Mouse (Mus musculus) spleen, postnatal 36 days (tissue): ENCODE data around the gene Slc25a44.
"Not testable (repeated sequence)": the region's sequence is repeated elsewhere in the genome, so short reads cannot be mapped to it uniquely, and the experiment has no call there.

ENCODE experiments used
- DNase-seq, 2 experiments: peaks; one replicate each; pipeline ENCODE4 v3.0.0; 2022; ENCODE audit warnings: low spot score in 2 of 2, mixed read lengths in 1 of 2

Slc25a44 gene

DNA sequence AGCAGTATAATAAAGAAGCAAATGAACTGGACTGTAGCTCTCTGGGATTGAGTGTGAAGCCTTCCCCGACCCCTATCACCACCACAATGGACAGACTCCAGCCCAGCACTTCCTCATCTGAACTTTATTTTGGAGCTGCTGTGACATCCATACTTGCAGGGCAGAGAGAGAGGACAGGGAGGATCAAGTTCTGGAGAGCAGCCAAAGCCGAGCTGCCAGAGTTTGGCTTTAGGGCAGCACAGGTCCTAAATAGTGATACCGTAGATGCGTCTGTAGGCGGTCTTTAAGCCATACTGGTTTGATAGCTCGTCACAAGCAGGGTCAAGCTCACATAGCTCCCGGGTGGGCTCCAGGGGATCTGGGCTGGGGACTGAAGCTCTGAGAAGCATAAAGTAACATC, 56.4 kb downstream of the Slc25a44 start:
- not testable (repeated sequence) for DNase-seq

DNA sequence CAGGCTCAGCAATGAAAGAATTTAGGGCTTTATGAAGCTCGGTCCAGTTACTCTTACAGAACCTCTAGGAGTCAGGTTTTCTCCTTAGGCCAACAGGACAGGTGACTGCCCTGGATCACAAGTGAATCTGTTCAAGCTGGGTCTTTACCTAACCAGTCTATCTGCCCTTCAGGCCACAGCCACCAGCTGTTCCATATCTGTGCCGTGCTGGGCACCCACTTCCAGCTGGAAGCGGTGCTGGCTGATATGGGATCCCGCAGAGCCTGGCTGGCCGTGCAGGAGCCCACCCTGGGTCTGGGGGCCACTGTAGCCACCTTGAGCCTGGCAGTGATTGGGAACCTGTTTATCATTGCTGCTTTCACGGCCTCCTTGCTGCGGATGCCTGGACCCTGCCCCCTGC, 57.4 kb downstream of the Slc25a44 start:
- DNase-seq = not testable (repeated sequence)

DNA sequence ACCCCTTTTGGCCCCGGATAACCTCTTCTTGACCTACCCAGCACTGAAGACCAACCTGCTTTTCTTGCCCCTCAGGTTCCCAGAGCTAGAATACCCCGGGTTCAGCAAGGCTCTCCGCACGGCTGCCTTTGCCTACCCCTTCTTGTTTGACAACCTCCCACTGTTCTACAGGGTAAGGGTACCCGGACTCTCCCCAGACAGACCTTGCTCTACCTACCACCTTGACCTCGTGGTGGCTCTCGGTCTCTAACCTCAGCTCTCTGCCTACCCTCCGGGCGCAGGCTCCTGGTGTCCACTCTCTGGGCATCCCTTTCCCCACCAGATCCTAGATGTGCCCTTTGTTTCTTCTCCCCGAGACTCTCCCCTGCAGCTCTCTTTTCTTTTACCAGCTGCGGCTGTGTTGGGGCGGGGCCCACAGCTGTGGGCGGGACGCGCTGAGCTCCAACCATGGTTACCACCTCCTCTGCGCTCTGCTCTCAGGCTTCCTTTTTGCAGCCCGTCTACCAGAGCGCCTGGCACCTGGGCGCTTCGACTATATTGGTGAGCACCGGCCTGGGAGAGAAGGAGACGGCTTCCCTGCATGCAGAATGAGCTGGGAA, 58.0 kb downstream of the Slc25a44 start:
- DNase-seq = peak; percentile 63 to 72

- DNase-seq = no peak
Measured at GRCm38 (mm10) chr3:88365705-88366361, 59.1 kb downstream of the Slc25a44 start.

DNA sequence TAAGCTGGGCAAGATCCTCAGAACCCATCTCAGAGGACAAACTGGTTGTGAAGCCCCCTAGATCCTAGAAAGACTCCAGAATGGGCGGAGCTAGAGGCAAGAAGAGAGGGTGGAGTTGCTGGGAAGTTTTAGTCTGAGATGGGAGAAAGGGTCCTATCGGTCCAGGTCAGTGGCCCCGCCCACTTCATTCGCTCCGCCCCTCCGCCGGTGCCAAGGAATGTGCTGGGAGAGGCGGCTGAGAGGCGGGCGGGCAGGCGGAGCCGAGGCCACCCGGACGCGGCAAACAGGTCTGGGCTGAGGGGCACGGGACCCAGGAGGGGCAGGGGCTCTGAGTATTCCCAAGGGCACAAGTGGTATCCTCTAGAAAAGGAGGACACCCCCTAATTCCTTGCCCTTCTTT, 60.6 kb downstream of the Slc25a44 start, which contains the start of gene Paqr6:
Gene Paqr6 (plus strand): TSS at position 248 of the 400 bp plus-strand sequence.
- peak; percentile 51 to 64 for DNase-seq

GRCm38 (mm10) chr3:88363700-88364099, 61.2 kb downstream of the Slc25a44 start:
- DNase-seq = peak; percentile 29 to 57

DNA sequence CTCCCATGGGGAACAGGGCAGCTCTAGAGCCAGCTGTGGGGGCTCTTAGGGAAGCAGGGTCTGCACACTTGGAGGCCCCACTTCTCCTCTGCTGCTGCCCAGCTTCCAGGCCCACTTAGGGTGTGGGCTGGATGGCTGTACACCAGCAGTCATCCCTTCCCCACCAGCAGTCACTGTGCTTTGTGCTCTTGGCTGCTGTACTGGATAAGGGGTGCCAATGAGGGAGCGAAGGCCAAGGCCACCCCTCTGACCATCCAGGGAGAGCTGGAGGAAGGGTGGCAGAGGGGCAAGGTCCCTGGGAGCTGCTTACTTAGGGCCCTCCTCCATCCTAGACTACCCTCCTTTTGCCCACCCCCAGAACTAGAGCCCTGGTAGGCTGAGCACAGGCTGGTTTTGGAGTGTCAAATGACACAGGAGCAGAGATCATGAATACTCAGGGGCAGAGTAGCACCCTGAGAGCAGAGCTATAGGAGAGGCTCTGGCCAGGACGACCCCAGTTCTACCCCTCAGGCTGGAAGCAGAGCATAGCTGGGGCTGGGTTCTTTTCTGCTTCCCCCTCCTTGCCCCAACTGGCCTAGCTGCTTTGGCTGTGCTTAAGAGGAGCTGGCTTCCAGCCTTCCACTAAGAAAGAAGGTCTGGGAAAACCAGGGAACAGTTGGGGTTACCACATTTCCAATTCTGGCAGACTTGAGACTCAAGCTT, 63.2 kb downstream of the Slc25a44 start:
- DNase-seq = no peak

DNA sequence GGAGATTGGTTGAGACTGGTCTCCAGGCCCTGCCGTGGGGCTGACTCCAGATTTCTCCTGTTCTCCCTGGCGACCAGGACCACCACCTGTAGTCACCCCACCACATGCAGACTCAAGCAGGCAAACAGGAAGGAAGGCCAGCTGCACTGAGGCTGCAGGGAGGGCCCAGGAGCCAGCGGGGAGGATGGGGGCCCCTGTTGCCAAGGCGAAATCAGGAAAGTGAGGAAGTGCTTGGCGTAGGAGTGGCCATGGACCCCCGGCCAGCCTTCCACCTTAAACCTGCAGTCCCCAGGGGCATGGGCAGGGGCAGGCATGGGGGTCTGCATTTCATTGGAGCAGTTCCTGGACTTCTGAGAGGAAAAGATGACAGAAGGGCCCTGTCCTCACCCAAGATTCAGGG, 63.8 kb downstream of the Slc25a44 start:
- DNase-seq = no peak
